Mouse (Mus musculus): ENCODE data around the gene Rab3a. TPM values are rescaled to one million over a fixed set of nuclear protein-coding genes. Genes with fewer than 3 reads are reported as not detected.
A peak's percentile ranks its signal among the peaks of the same experiment; 100 is the strongest.

The Rab3a gene
- polyA plus RNA-seq, 1 experiment, result 26.3 TPM

GRCm38 (mm10) chr8:70787051-70787445, 32.6 kb downstream of the Rab3a start:
- Histone ChIP-seq H3K4me1 (ENCODE audit: control insufficient read depth, insufficient read depth, insufficient read length, low read length) (peaks cover 29% of the 10 kb centered on the region), H3K27me3 (ENCODE audit: control insufficient read depth, insufficient read depth, low read length) (no peaks in the 10 kb centered on the region), H3K4me3 (ENCODE audit: low read depth, low read length) (peak overlapping the region; percentile 75; the same call in 1 of the 2 replicates), H3K27ac (ENCODE audit: insufficient read depth, low read depth, low read length) (no peak overlapping the region), H3K36me3 (ENCODE audit: control insufficient read depth, insufficient read depth, low read length) (peaks cover 48% of the 10 kb centered on the region)
- 82% methylated on average over 3 of the region's 3 CpGs for WGBS
- TF ChIP-seq POLR2A (IDR thresholded peaks at IDR 0.05; ENCODE audit: low read depth, low read length) (no peak), CTCF (IDR thresholded peaks at IDR 0.05; ENCODE audit: extremely low read depth, insufficient read length, insufficient replicate concordance, low read depth, low read length) (no peak)

GRCm38 (mm10) chr8:70787941-70788667, 33.6 kb downstream of the Rab3a start:
- H3K4me1 ChIP-seq (ENCODE audit: control insufficient read depth, insufficient read depth, insufficient read length, low read length), result peaks cover 37% of the 10 kb centered on the region
- H3K4me3 ChIP-seq (ENCODE audit: low read depth, low read length), result peak overlapping the region; percentile 75
- 0 out of 2 replicates have a peak overlapping the region, but pooled peaks have one; percentile 9 for H3K27ac ChIP-seq (ENCODE audit: insufficient read depth, low read depth, low read length)
- TF ChIP-seq CTCF (IDR thresholded peaks at IDR 0.05; ENCODE audit: extremely low read depth, insufficient read length, insufficient replicate concordance, low read depth, low read length) (no peak), POLR2A (IDR thresholded peaks at IDR 0.05; ENCODE audit: low read depth, low read length) (no peak)
- 51% methylated on average over 30 of the region's 30 CpGs for WGBS
- H3K36me3 ChIP-seq (ENCODE audit: control insufficient read depth, insufficient read depth, low read length), result peaks cover 46% of the 10 kb centered on the region
- H3K27me3 ChIP-seq (ENCODE audit: control insufficient read depth, insufficient read depth, low read length), result no peaks in the 10 kb centered on the region

GRCm38 (mm10) chr8:70789046-70789445, 34.6 kb downstream of the Rab3a start:
- no peak for TF ChIP-seq CTCF (IDR thresholded peaks at IDR 0.05; ENCODE audit: extremely low read depth, insufficient read length, insufficient replicate concordance, low read depth, low read length)
- no peak for TF ChIP-seq POLR2A (IDR thresholded peaks at IDR 0.05; ENCODE audit: low read depth, low read length)
- Histone ChIP-seq H3K27ac (ENCODE audit: insufficient read depth, low read depth, low read length) (no peak overlapping the region), H3K4me1 (ENCODE audit: control insufficient read depth, insufficient read depth, insufficient read length, low read length) (peaks cover 40% of the 10 kb centered on the region), H3K4me3 (ENCODE audit: low read depth, low read length) (no peak overlapping the region), H3K36me3 (ENCODE audit: control insufficient read depth, insufficient read depth, low read length) (peaks cover 37% of the 10 kb centered on the region), H3K27me3 (ENCODE audit: control insufficient read depth, insufficient read depth, low read length) (no peaks in the 10 kb centered on the region)
- WGBS, result 91% methylated on average over 10 of the region's 10 CpGs

- H3K27ac ChIP-seq (ENCODE audit: insufficient read depth, low read depth, low read length), result no peak overlapping the region
- 58% methylated on average over 8 of the region's 8 CpGs for WGBS
- H3K27me3 ChIP-seq (ENCODE audit: control insufficient read depth, insufficient read depth, low read length), result no peaks in the 10 kb centered on the region
- H3K36me3 ChIP-seq (ENCODE audit: control insufficient read depth, insufficient read depth, low read length), result peaks cover 23% of the 10 kb centered on the region
- TF ChIP-seq POLR2A (IDR thresholded peaks at IDR 0.05; ENCODE audit: low read depth, low read length) (no peak), CTCF (IDR thresholded peaks at IDR 0.05; ENCODE audit: extremely low read depth, insufficient read length, insufficient replicate concordance, low read depth, low read length) (no peak)
- peaks cover 41% of the 10 kb centered on the region for H3K4me1 ChIP-seq (ENCODE audit: control insufficient read depth, insufficient read depth, insufficient read length, low read length)
- peak overlapping the region; percentile 70 for H3K4me3 ChIP-seq (ENCODE audit: low read depth, low read length)
These were observed 36.4 kb downstream of the Rab3a start for GRCm38 (mm10) chr8:70790846-70791245.

- Histone ChIP-seq H3K4me3 (ENCODE audit: low read depth, low read length) (peak overlapping the region; percentile 70), H3K4me1 (ENCODE audit: control insufficient read depth, insufficient read depth, insufficient read length, low read length) (peaks cover 40% of the 10 kb centered on the region), H3K27ac (ENCODE audit: insufficient read depth, low read depth, low read length) (peak overlapping the region; percentile 14; the same call in 1 of the 2 replicates), H3K27me3 (ENCODE audit: control insufficient read depth, insufficient read depth, low read length) (no peaks in the 10 kb centered on the region), H3K36me3 (ENCODE audit: control insufficient read depth, insufficient read depth, low read length) (peaks cover 18% of the 10 kb centered on the region)
- 34% methylated on average over 7 of the region's 7 CpGs for WGBS
- no peak for TF ChIP-seq POLR2A (IDR thresholded peaks at IDR 0.05; ENCODE audit: low read depth, low read length)
- TF ChIP-seq CTCF (IDR thresholded peaks at IDR 0.05; ENCODE audit: extremely low read depth, insufficient read length, insufficient replicate concordance, low read depth, low read length), result no peak
These were observed 36.8 kb downstream of the Rab3a start for GRCm38 (mm10) chr8:70791294-70791701.

GRCm38 (mm10) chr8:70791975-70792691, 37.7 kb downstream of the Rab3a start:
- 1% methylated on average over 58 of the region's 58 CpGs for WGBS
- H3K4me1 ChIP-seq (ENCODE audit: control insufficient read depth, insufficient read depth, insufficient read length, low read length), result peaks cover 36% of the 10 kb centered on the region
- no peaks in the 10 kb centered on the region for H3K27me3 ChIP-seq (ENCODE audit: control insufficient read depth, insufficient read depth, low read length)
- H3K36me3 ChIP-seq (ENCODE audit: control insufficient read depth, insufficient read depth, low read length), result peaks cover 11% of the 10 kb centered on the region
- peak overlapping the region; percentile 70 for H3K4me3 ChIP-seq (ENCODE audit: low read depth, low read length)
- TF ChIP-seq CTCF (IDR thresholded peaks at IDR 0.05; ENCODE audit: extremely low read depth, insufficient read length, insufficient replicate concordance, low read depth, low read length) (no peak), POLR2A (IDR thresholded peaks at IDR 0.05; ENCODE audit: low read depth, low read length) (peak; percentile 62)
- peak overlapping the region; percentile 18; the same call in 1 of the 2 replicates for H3K27ac ChIP-seq (ENCODE audit: insufficient read depth, low read depth, low read length)

GRCm38 (mm10) chr8:70792700-70793099, 38.2 kb downstream of the Rab3a start:
- H3K36me3 ChIP-seq (ENCODE audit: control insufficient read depth, insufficient read depth, low read length), result peaks cover 10% of the 10 kb centered on the region
- H3K27me3 ChIP-seq (ENCODE audit: control insufficient read depth, insufficient read depth, low read length), result no peaks in the 10 kb centered on the region
- peaks cover 35% of the 10 kb centered on the region for H3K4me1 ChIP-seq (ENCODE audit: control insufficient read depth, insufficient read depth, insufficient read length, low read length)
- WGBS, result under 1% methylated on average over 20 of the region's 20 CpGs
- peak overlapping the region; percentile 18; the same call in 1 of the 2 replicates for H3K27ac ChIP-seq (ENCODE audit: insufficient read depth, low read depth, low read length)
- 0 out of 2 replicates have a peak, but pooled peaks have one; percentile 27 for TF ChIP-seq POLR2A (IDR thresholded peaks at IDR 0.05; ENCODE audit: low read depth, low read length)
- no peak for TF ChIP-seq CTCF (IDR thresholded peaks at IDR 0.05; ENCODE audit: extremely low read depth, insufficient read length, insufficient replicate concordance, low read depth, low read length)
- H3K4me3 ChIP-seq (ENCODE audit: low read depth, low read length), result peak overlapping the region; percentile 70
